Comparison of ENCODE assay signal across 24 mouse cellular contexts in the genomic region with DNA sequence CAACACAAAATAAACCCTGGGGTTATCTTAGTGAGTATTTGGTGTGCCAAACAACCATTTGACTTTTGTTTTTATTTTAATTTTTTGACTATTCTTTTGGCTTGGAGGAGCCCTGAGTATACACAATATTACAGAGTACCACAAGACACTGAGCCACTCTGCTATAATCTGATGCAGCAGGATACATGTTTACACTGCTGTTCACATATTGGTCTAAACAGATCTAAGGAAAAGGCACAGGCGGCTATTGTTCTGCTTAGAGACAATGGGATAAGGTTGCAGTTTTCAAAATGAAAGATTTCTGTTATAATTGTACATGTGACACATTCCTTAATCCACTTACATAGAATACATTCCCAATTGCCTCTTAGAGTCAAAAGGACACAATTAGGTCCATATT. TPM values are rescaled to one million over a fixed set of nuclear protein-coding genes. Genes with fewer than 3 reads are reported as not detected.
DNase-seq lines count a peak whose midpoint lies in the region; ATAC-seq and TF ChIP-seq lines count a peak whose summit lies in the region.
"Had no signal": no experiment of that assay in that cellular context is flagged by ENCODE, and none has a peak within 500 bp of the region (broad histone marks: within the 10 kb centered on the region; RNA-seq: fewer than 3 reads in every experiment).

No protein-coding gene starts in this region.

- H3K4me3 ChIP-seq in forebrain, embryonic 11.5 days (ENCODE audit: low read depth, low read length) = no peak overlapping the region
- H3K4me3 ChIP-seq in forebrain, embryonic 10.5 days = no peak overlapping the region
- H3K4me3 ChIP-seq in forebrain, embryonic 14.5 days (ENCODE audit: low read depth, low read length) = no peak overlapping the region
- no peak overlapping the region for H3K4me3 ChIP-seq in forebrain, embryonic 12.5 days (replicated peaks)
- no peak overlapping the region for H3K4me3 ChIP-seq in kidney, adult 2 months (ENCODE audit: insufficient read depth, low read depth, low read length)
- no peak overlapping the region for H3K4me3 ChIP-seq in kidney, embryonic 16.5 days (ENCODE audit: low read length)
- H3K4me3 ChIP-seq in midbrain, embryonic 16.5 days (ENCODE audit: low read depth, low read length) = no peak overlapping the region
- H3K4me3 ChIP-seq in midbrain, embryonic 13.5 days (replicated peaks) = no peak overlapping the region
- H3K4me3 ChIP-seq: embryonic facial prominence, embryonic 10.5 days; embryonic facial prominence, embryonic 12.5 days had no signal

- no peak overlapping the region for H3K27ac ChIP-seq in forebrain, embryonic 11.5 days (ENCODE audit: low read depth, low read length)
- H3K27ac ChIP-seq in forebrain, embryonic 10.5 days = no peak overlapping the region
- no peak overlapping the region for H3K27ac ChIP-seq in forebrain, embryonic 14.5 days (ENCODE audit: low read depth, low read length)
- H3K27ac ChIP-seq in forebrain, embryonic 12.5 days = no peak overlapping the region
- no peak overlapping the region for H3K27ac ChIP-seq in kidney, adult 2 months (ENCODE audit: insufficient read depth, low read depth, low read length)
- no peak overlapping the region for H3K27ac ChIP-seq in kidney, embryonic 16.5 days (ENCODE audit: low read length)
- no peak overlapping the region for H3K27ac ChIP-seq in midbrain, embryonic 16.5 days (ENCODE audit: low read length)
- H3K27ac ChIP-seq in midbrain, embryonic 13.5 days = no peak overlapping the region
- H3K27ac ChIP-seq: embryonic facial prominence, embryonic 10.5 days; embryonic facial prominence, embryonic 12.5 days had no signal

- H3K9ac ChIP-seq in forebrain, embryonic 11.5 days (ENCODE audit: low read length) = no peak overlapping the region
- no peak overlapping the region for H3K9ac ChIP-seq in forebrain, embryonic 14.5 days (ENCODE audit: low read length)
- H3K9ac ChIP-seq in forebrain, embryonic 12.5 days = no peak overlapping the region
- H3K9ac ChIP-seq in kidney, embryonic 16.5 days (replicated peaks; ENCODE audit: low read length) = no peak overlapping the region
- H3K9ac ChIP-seq in midbrain, embryonic 16.5 days (ENCODE audit: low read depth, low read length) = no peak overlapping the region
- H3K9ac ChIP-seq in midbrain, embryonic 13.5 days (replicated peaks) = no peak overlapping the region
- H3K9ac ChIP-seq: embryonic facial prominence, embryonic 12.5 days had no signal

- no peaks in the 10 kb centered on the region for H3K36me3 ChIP-seq in forebrain, embryonic 11.5 days (ENCODE audit: control insufficient read depth, insufficient read depth, low read length)
- no peaks in the 10 kb centered on the region for H3K36me3 ChIP-seq in forebrain, embryonic 10.5 days (replicated peaks)
- H3K36me3 ChIP-seq in forebrain, embryonic 14.5 days (ENCODE audit: control insufficient read depth, insufficient read depth, low read length) = no peaks in the 10 kb centered on the region
- H3K36me3 ChIP-seq in forebrain, embryonic 12.5 days (replicated peaks) = no peaks in the 10 kb centered on the region
- no peaks in the 10 kb centered on the region for H3K36me3 ChIP-seq in kidney, adult 2 months (ENCODE audit: control insufficient read depth, insufficient read depth, low read length)
- H3K36me3 ChIP-seq in kidney, embryonic 16.5 days (ENCODE audit: insufficient read depth, low read length) = no peaks in the 10 kb centered on the region
- H3K36me3 ChIP-seq in midbrain, embryonic 16.5 days (ENCODE audit: control insufficient read depth, insufficient read depth, low read length) = no peaks in the 10 kb centered on the region
- H3K36me3 ChIP-seq in midbrain, embryonic 13.5 days = no peaks in the 10 kb centered on the region
- H3K36me3 ChIP-seq: embryonic facial prominence, embryonic 10.5 days; embryonic facial prominence, embryonic 12.5 days; G1E had no signal

- no peak for TF ChIP-seq CTCF in kidney, adult 2 months (conservative IDR thresholded peaks at IDR 0.05; ENCODE audit: insufficient read depth, insufficient read length, low read depth, low read length)

- 0 out of 2 replicates have a peak, but pooled peaks have one; percentile 22 for ATAC-seq in forebrain, embryonic 11.5 days (replicated peaks; ENCODE audit: low FRiP score)
- ATAC-seq in forebrain, embryonic 14.5 days = peak; percentile 52
- no peak for ATAC-seq in forebrain, embryonic 12.5 days (ENCODE audit: low FRiP score)
- ATAC-seq in kidney, embryonic 16.5 days (ENCODE audit: low FRiP score, low TSS enrichment) = no peak
- 0 out of 2 replicates have a peak, but pooled peaks have one; percentile 51 for ATAC-seq in midbrain, embryonic 16.5 days
- ATAC-seq in midbrain, embryonic 13.5 days = no peak
- ATAC-seq: activated CD4-positive, CD25-positive, alpha-beta regulatory T cell, adult 4 months; CD4-positive, CD25-positive, alpha-beta regulatory T cell, adult 4 months; Patski had no signal

- WGBS in forebrain, embryonic 11.5 days = 68% methylated on average over 1 of the region's 1 CpGs
- 78% methylated on average over 1 of the region's 1 CpGs for WGBS in forebrain, embryonic 10.5 days
- 43% methylated on average over 1 of the region's 1 CpGs for WGBS in forebrain, embryonic 14.5 days
- 64% methylated on average over 1 of the region's 1 CpGs for WGBS in forebrain, embryonic 12.5 days
- 71% methylated on average over 1 of the region's 1 CpGs for WGBS in kidney, adult 2 months
- 82% methylated on average over 1 of the region's 1 CpGs for WGBS in kidney, embryonic 16.5 days
- 28% methylated on average over 1 of the region's 1 CpGs for WGBS in midbrain, embryonic 16.5 days
- WGBS in midbrain, embryonic 13.5 days = 36% methylated on average over 1 of the region's 1 CpGs

- H3K9me3 ChIP-seq in forebrain, embryonic 11.5 days (ENCODE audit: control insufficient read depth, low read length) = no peaks in the 10 kb centered on the region
- no peaks in the 10 kb centered on the region for H3K9me3 ChIP-seq in forebrain, embryonic 10.5 days
- no peaks in the 10 kb centered on the region for H3K9me3 ChIP-seq in forebrain, embryonic 14.5 days (replicated peaks; ENCODE audit: control insufficient read depth, low read length)
- no peaks in the 10 kb centered on the region for H3K9me3 ChIP-seq in forebrain, embryonic 12.5 days
- no peaks in the 10 kb centered on the region for H3K9me3 ChIP-seq in kidney, embryonic 16.5 days (ENCODE audit: low read length)
- no peaks in the 10 kb centered on the region for H3K9me3 ChIP-seq in midbrain, embryonic 16.5 days (replicated peaks; ENCODE audit: control insufficient read depth, low read length, poor library complexity, severe bottlenecking)
- no peaks in the 10 kb centered on the region for H3K9me3 ChIP-seq in midbrain, embryonic 13.5 days
- H3K9me3 ChIP-seq: embryonic facial prominence, embryonic 10.5 days; embryonic facial prominence, embryonic 12.5 days; G1E had no signal

- no peak overlapping the region for H3K4me2 ChIP-seq in forebrain, embryonic 11.5 days (ENCODE audit: low read depth, low read length, severe bottlenecking)
- H3K4me2 ChIP-seq in forebrain, embryonic 14.5 days (ENCODE audit: low read length) = no peak overlapping the region
- no peak overlapping the region for H3K4me2 ChIP-seq in forebrain, embryonic 12.5 days
- H3K4me2 ChIP-seq in kidney, embryonic 16.5 days (replicated peaks; ENCODE audit: low read depth, low read length) = no peak overlapping the region
- H3K4me2 ChIP-seq in midbrain, embryonic 16.5 days (ENCODE audit: low read length) = no peak overlapping the region
- no peak overlapping the region for H3K4me2 ChIP-seq in midbrain, embryonic 13.5 days (replicated peaks)
- H3K4me2 ChIP-seq: embryonic facial prominence, embryonic 12.5 days had no signal

- no peaks in the 10 kb centered on the region; the same call in 1 of the 2 replicates for H3K27me3 ChIP-seq in forebrain, embryonic 11.5 days (ENCODE audit: control insufficient read depth, insufficient read depth, low read length)
- peaks cover 39% of the 10 kb centered on the region for H3K27me3 ChIP-seq in forebrain, embryonic 10.5 days (ENCODE audit: poor library complexity, severe bottlenecking)
- H3K27me3 ChIP-seq in forebrain, embryonic 14.5 days (replicated peaks; ENCODE audit: control insufficient read depth, insufficient read depth, low read length) = no peaks in the 10 kb centered on the region
- 0 out of 2 replicates have a peak, but pooled peaks cover 4% of the 10 kb centered on the region for H3K27me3 ChIP-seq in forebrain, embryonic 12.5 days
- H3K27me3 ChIP-seq in kidney, adult 2 months (replicated peaks; ENCODE audit: control insufficient read depth, insufficient read depth, low read length) = no peaks in the 10 kb centered on the region
- no peaks in the 10 kb centered on the region; the same call in 1 of the 2 replicates for H3K27me3 ChIP-seq in kidney, embryonic 16.5 days (ENCODE audit: insufficient read depth, low read length)
- no peaks in the 10 kb centered on the region for H3K27me3 ChIP-seq in midbrain, embryonic 16.5 days (ENCODE audit: control insufficient read depth, insufficient read depth, low read depth, low read length)
- H3K27me3 ChIP-seq in midbrain, embryonic 13.5 days = no peaks in the 10 kb centered on the region
- H3K27me3 ChIP-seq: CH12.LX; embryonic facial prominence, embryonic 12.5 days had no signal

- no peak for DNase-seq in forebrain, embryonic 11.5 days (ENCODE audit: low spot score)
- no peak for DNase-seq in forebrain, embryonic 10.5 days (ENCODE audit: extremely low spot score, low spot score)
- DNase-seq in forebrain, embryonic 14.5 days (ENCODE audit: low spot score) = peak; percentile 0
- peak; percentile 1 for DNase-seq in kidney, adult 2 months
- DNase-seq: adrenal gland, adult 8-10 months; adrenal gland, postnatal 14 days; adrenal gland, postnatal 36 days; B cell, adult 2 months; cerebellum, adult 11-12 months; cerebellum, adult 2 months; cerebellum, adult 9-10 months; cerebellum, postnatal 10 days; cerebellum, postnatal 25 days had no signal

- no peaks in the 10 kb centered on the region for H3K4me1 ChIP-seq in forebrain, embryonic 11.5 days (replicated peaks; ENCODE audit: control insufficient read depth, insufficient read depth, low read length)
- H3K4me1 ChIP-seq in forebrain, embryonic 10.5 days = peaks cover 19% of the 10 kb centered on the region; the same call in 1 of the 2 replicates
- H3K4me1 ChIP-seq in forebrain, embryonic 14.5 days (ENCODE audit: control insufficient read depth, insufficient read depth, low read length) = peaks cover 2% of the 10 kb centered on the region; the same call in 1 of the 2 replicates
- H3K4me1 ChIP-seq in forebrain, embryonic 12.5 days = peaks cover 4% of the 10 kb centered on the region; the same call in 1 of the 2 replicates
- H3K4me1 ChIP-seq in kidney, adult 2 months (ENCODE audit: control insufficient read depth, insufficient read depth, low read length) = no peaks in the 10 kb centered on the region
- no peaks in the 10 kb centered on the region for H3K4me1 ChIP-seq in kidney, embryonic 16.5 days (ENCODE audit: insufficient read depth, low read length)
- peaks cover 7% of the 10 kb centered on the region; the same call in 1 of the 2 replicates for H3K4me1 ChIP-seq in midbrain, embryonic 16.5 days (ENCODE audit: control insufficient read depth, insufficient read depth, low read length)
- H3K4me1 ChIP-seq in midbrain, embryonic 13.5 days (replicated peaks) = peaks cover 19% of the 10 kb centered on the region; the same call in 1 of the 2 replicates
- H3K4me1 ChIP-seq: embryonic facial prominence, embryonic 10.5 days; embryonic facial prominence, embryonic 12.5 days had no signal

- TF ChIP-seq POLR2A in kidney, adult 2 months (IDR thresholded peaks at IDR 0.05; ENCODE audit: low read depth, low read length) = no peak

RNA-seq across cellular contexts. Expression of gene Amot, which starts 36.1 kb away (rescaled TPM):
- 17.2 and 17.5 TPM in 2 replicates for polyA plus RNA-seq in forebrain, embryonic 11.5 days (2014; fragmentation: Nextera tagmentation; extraction: Ambion mirVana)
- 13.7 and 17.5 TPM in 2 replicates for polyA plus RNA-seq in forebrain, embryonic 10.5 days (2016; fragmentation: Nextera tagmentation; extraction: Ambion mirVana)
- polyA plus RNA-seq in forebrain, embryonic 14.5 days (2014; fragmentation: Nextera tagmentation; extraction: Ambion mirVana) = 6.9 and 7.9 TPM in 2 replicates
- polyA plus RNA-seq in forebrain, embryonic 12.5 days (2016; fragmentation: Nextera tagmentation; extraction: Ambion mirVana) = 15.5 and 18.3 TPM in 2 replicates
- 23.4 and 24.6 TPM in 2 replicates for polyA plus RNA-seq in kidney, adult 2 months (2012; rRNA removed)
- 25.5 TPM in 2 replicates for polyA plus RNA-seq in kidney, embryonic 16.5 days (2015; fragmentation: Nextera tagmentation; extraction: Ambion mirVana)
- 7.9 and 9.2 TPM in 2 replicates for polyA plus RNA-seq in midbrain, embryonic 16.5 days (2015; fragmentation: Nextera tagmentation; extraction: Ambion mirVana)
- 8.6 and 9.9 TPM in 2 replicates for polyA plus RNA-seq in midbrain, embryonic 13.5 days (2015; fragmentation: Nextera tagmentation; extraction: Ambion mirVana)

Comparison
In these comparisons a context has a peak if more than half of its experiments do, and no peak if none do; other contexts are left out.
1. ATAC-seq: peak in forebrain, embryonic 11.5 days (single experiment), forebrain, embryonic 14.5 days (single experiment) and midbrain, embryonic 16.5 days (single experiment); none in forebrain, embryonic 12.5 days (single experiment), kidney, embryonic 16.5 days (single experiment) and midbrain, embryonic 13.5 days (single experiment).
2. DNase-seq: peak in forebrain, embryonic 14.5 days (single experiment) and kidney, adult 2 months (single experiment); none in forebrain, embryonic 11.5 days (single experiment) and forebrain, embryonic 10.5 days (single experiment).